Mouse (Mus musculus) embryonic fibroblast, embryonic 13.5 days (primary cell): Measurements from ENCODE around the gene Rtp4. TPM values are rescaled to one million over a fixed set of nuclear protein-coding genes. Genes with fewer than 3 reads are reported as not detected.

Source experiments
- H3K27ac ChIP-seq: 2 replicates; pipeline ENCODE4 v1.5.1; 2012; ENCODE audit warnings: low read length, control low read depth, inconsistent platforms; ENCODE audit not compliant: insufficient read depth
- H3K4me1 ChIP-seq: 2 replicates; pipeline ENCODE4 v1.6.1; 2011; ENCODE audit warnings: low read length; ENCODE audit not compliant: control insufficient read depth, insufficient read depth
- H3K4me3 ChIP-seq: 2 replicates; pipeline ENCODE4 v1.5.1; 2011; ENCODE audit warnings: mild to moderate bottlenecking, control low read depth, low read length; ENCODE audit not compliant: insufficient read depth
- CTCF ChIP-seq: IDR thresholded peaks from 2 replicates; pipeline ENCODE4 v1.5.1; 2011; ENCODE audit warnings: mild to moderate bottlenecking, control low read depth, low read length, moderate library complexity, borderline replicate concordance; ENCODE audit not compliant: insufficient read depth
- POLR2A ChIP-seq: IDR thresholded peaks from 2 replicates; pipeline ENCODE4 v1.6.1; 2011; ENCODE audit warnings: low read depth, mild to moderate bottlenecking, control low read depth, low read length, moderate library complexity
- polyA plus RNA-seq: library from polyadenylated mRNA; stranded (reverse); fragments of >200 nt; gene quantifications from 2 replicates; pipeline ENCODE4 v1.2.4, GENCODE M21; 2011; ENCODE audit warnings: low read depth; ENCODE audit not compliant: missing spikeins, insufficient read length

Rtp4 gene
- polyA plus RNA-seq, 1 experiment: 17.4 TPM

DNA sequence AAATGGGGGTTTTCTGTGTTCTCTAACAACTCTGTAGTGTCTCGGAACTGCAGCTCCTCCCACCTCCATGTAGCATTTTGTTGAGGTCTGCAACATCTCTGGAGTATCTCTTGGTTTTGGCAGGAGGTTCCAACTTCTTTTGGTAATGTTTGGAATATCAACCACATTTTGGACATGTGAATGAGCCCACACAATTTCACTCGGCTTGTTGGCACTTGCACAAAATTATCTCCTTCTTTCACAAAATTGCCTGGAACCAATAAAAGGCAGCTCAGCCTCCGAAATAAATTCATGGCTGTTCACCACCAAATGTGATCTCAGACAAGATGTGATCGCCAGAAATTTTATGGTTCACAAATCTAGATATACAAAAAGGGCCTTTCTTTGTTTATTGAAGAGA lies 9.1 kb downstream of the Rtp4 start:
- no peak overlapping the region for H3K4me3 ChIP-seq
- no peaks in the 10 kb centered on the region for H3K4me1 ChIP-seq
- TF ChIP-seq CTCF: no peak
- TF ChIP-seq POLR2A: no peak

GRCm38 (mm10) chr16:23533707-23534106 lies 13.6 kb downstream of the Rtp4 start:
- no peak overlapping the region for H3K27ac ChIP-seq
- H3K4me1 ChIP-seq: no peaks in the 10 kb centered on the region
- no peak for TF ChIP-seq POLR2A
- no peak for TF ChIP-seq CTCF
- no peak overlapping the region for H3K4me3 ChIP-seq

More for the DNA sequence above, 9.1 kb downstream of the Rtp4 start:
- no peak overlapping the region for H3K27ac ChIP-seq

GRCm38 (mm10) chr16:23541046-23541445 lies 21.0 kb downstream of the Rtp4 start:
- Histone ChIP-seq H3K4me1 (no peaks in the 10 kb centered on the region; the same call in 1 of the 2 replicates), H3K4me3 (no peak overlapping the region), H3K27ac (no peak overlapping the region)
- TF ChIP-seq CTCF (no peak), POLR2A (no peak)

- TF ChIP-seq CTCF: no peak
- Histone ChIP-seq H3K27ac (no peak overlapping the region), H3K4me3 (no peak overlapping the region), H3K4me1 (no peaks in the 10 kb centered on the region; the same call in 1 of the 2 replicates)
These were observed 22.8 kb downstream of the Rtp4 start for GRCm38 (mm10) chr16:23542866-23543265.

GRCm38 (mm10) chr16:23544361-23544760 lies 24.3 kb downstream of the Rtp4 start:
- Histone ChIP-seq H3K4me1 (no peaks in the 10 kb centered on the region; the same call in 1 of the 2 replicates), H3K4me3 (no peak overlapping the region), H3K27ac (no peak overlapping the region)
- no peak for TF ChIP-seq POLR2A
- TF ChIP-seq CTCF: no peak

- no peaks in the 10 kb centered on the region; the same call in 1 of the 2 replicates for H3K4me1 ChIP-seq
- H3K27ac ChIP-seq: no peak overlapping the region
- no peak for TF ChIP-seq CTCF
- TF ChIP-seq POLR2A: no peak
- no peak overlapping the region for H3K4me3 ChIP-seq
These were observed 27.7 kb downstream of the Rtp4 start for GRCm38 (mm10) chr16:23547783-23548182.

GRCm38 (mm10) chr16:23550346-23550980 lies 30.4 kb downstream of the Rtp4 start:
- TF ChIP-seq CTCF: peak; percentile 86; the same call in 1 of the 2 replicates
- TF ChIP-seq POLR2A: no peak
- no peak overlapping the region for H3K4me3 ChIP-seq
- no peak overlapping the region for H3K27ac ChIP-seq
- no peaks in the 10 kb centered on the region; the same call in 1 of the 2 replicates for H3K4me1 ChIP-seq

DNA sequence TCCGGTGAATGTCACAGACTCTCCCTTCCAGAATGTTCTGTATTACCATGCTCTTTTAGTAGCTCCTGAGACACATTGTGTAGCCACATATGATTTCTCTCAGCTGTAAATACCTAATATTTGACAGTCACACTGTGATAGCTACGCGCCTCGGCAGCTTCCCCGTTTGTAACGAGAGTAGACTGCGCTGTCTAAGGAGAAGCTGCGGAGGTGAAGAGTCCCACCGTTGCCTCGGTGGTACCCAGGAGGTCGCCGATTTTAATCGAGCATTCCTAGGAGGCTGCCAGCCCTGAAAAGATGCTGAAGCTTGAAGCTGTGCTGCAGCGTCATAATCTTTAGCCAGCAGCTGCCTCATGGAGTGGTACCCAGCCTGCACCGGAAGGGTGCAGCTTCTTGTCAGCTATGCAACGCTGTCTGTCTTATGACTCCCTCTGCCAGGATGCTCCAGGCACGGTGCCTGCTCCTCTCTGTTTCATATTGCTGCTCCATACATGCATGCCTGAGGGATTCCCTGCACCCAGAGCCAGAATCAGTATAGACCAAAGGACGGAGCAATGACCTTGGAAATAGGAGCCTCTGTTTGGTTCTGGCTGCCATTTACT lies 31.0 kb downstream of the Rtp4 start:
- Histone ChIP-seq H3K27ac (no peak overlapping the region), H3K4me1 (no peaks in the 10 kb centered on the region; the same call in 1 of the 2 replicates), H3K4me3 (no peak overlapping the region)
- no peak for TF ChIP-seq POLR2A
- TF ChIP-seq CTCF: no peak

DNA sequence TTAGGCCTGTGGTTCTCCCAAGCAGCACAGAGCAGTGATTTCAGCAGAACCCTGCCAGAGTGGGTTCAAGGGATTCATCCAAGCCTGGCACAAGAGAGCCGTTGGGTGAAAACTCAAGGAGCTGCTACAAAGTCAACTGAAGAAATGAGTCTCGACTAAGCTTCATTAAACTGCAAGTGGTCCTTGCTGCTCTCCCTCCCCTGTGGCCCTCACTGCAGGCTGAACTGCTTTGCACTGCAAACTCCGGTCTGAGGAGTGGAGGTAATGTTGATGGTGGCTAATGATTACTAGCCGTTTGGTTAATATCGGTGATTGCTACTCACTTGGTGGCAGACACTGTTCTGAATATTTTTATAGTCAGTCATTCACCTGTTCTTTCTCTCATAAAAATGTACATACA lies 34.6 kb downstream of the Rtp4 start:
- TF ChIP-seq CTCF (no peak), POLR2A (no peak)
- H3K4me1 ChIP-seq: no peaks in the 10 kb centered on the region
- no peak overlapping the region for H3K27ac ChIP-seq
- no peak overlapping the region for H3K4me3 ChIP-seq

GRCm38 (mm10) chr16:23557195-23557594 lies 37.1 kb downstream of the Rtp4 start:
- H3K4me3 ChIP-seq: no peak overlapping the region
- H3K27ac ChIP-seq: no peak overlapping the region
- no peaks in the 10 kb centered on the region for H3K4me1 ChIP-seq
- no peak for TF ChIP-seq CTCF
- TF ChIP-seq POLR2A: no peak

- Histone ChIP-seq H3K27ac (no peak overlapping the region), H3K4me3 (no peak overlapping the region), H3K4me1 (no peaks in the 10 kb centered on the region)
- TF ChIP-seq POLR2A: no peak
- TF ChIP-seq CTCF: no peak
These were observed 37.6 kb downstream of the Rtp4 start for GRCm38 (mm10) chr16:23557669-23558068.
